45 mouse cellular contexts compared by ENCODE assay signal in the genomic region with DNA sequence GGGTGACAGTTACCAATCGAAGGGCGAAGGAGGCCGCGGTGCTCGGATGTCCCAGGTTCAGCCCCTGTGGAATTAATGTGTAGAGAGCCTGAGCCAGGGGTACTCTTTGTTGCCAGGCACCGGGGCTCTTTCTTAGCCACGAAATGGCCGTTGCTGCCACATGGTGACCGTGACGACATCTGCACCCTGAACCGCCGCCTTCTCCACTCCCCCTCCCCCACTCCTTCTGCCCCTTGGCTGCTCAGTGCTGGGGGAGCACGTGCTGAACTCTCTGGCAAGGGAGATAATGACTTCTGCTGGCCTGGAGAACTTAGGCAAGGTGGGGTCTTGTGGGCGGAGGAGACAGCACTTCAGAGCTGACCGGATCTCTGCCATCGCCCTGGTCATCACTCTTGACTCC. TPM values are rescaled to one million over a fixed set of nuclear protein-coding genes. Genes with fewer than 3 reads are reported as not detected.
"Had no signal": no experiment of that assay in that cellular context is flagged by ENCODE, and none has a peak within 500 bp of the region (broad histone marks: within the 10 kb centered on the region; RNA-seq: fewer than 3 reads in every experiment).

No protein-coding gene starts in this region.

- H3K27ac ChIP-seq: left cerebral cortex, adult 2 months; limb, embryonic 10.5 days; limb, embryonic 12.5 days; limb, embryonic 13.5 days; limb, embryonic 15.5 days; liver, embryonic 12.5 days; liver, embryonic 13.5 days; liver, embryonic 14.5 days; liver, embryonic 15.5 days; lung, embryonic 15.5 days; macrophage; midbrain, embryonic 12.5 days; midbrain, embryonic 13.5 days; midbrain, embryonic 15.5 days had no signal

- H3K27me3 ChIP-seq: limb, embryonic 12.5 days; limb, embryonic 13.5 days; limb, embryonic 15.5 days; liver, embryonic 12.5 days; liver, embryonic 13.5 days; liver, embryonic 15.5 days; lung, embryonic 15.5 days; megakaryocyte, embryonic 14.5 days; midbrain, embryonic 12.5 days; midbrain, embryonic 13.5 days; midbrain, embryonic 15.5 days had no signal

- H3K4me1 ChIP-seq: limb, embryonic 10.5 days; limb, embryonic 12.5 days; limb, embryonic 13.5 days; limb, embryonic 15.5 days; liver, embryonic 12.5 days; liver, embryonic 13.5 days; liver, embryonic 15.5 days; lung, embryonic 15.5 days; megakaryocyte, embryonic 14.5 days; midbrain, embryonic 10.5 days; midbrain, embryonic 15.5 days had no signal

- H3K36me3 ChIP-seq: limb, embryonic 10.5 days; limb, embryonic 12.5 days; limb, embryonic 13.5 days; limb, embryonic 15.5 days; liver, embryonic 12.5 days; liver, embryonic 13.5 days; liver, embryonic 15.5 days; lung, embryonic 15.5 days; midbrain, embryonic 10.5 days; midbrain, embryonic 12.5 days; midbrain, embryonic 13.5 days; midbrain, embryonic 15.5 days had no signal

- H3K4me3 ChIP-seq: left cerebral cortex, adult 2 months; limb, embryonic 10.5 days; limb, embryonic 12.5 days; limb, embryonic 13.5 days; limb, embryonic 15.5 days; liver, embryonic 12.5 days; liver, embryonic 13.5 days; liver, embryonic 15.5 days; lung, embryonic 15.5 days; megakaryocyte, embryonic 14.5 days; midbrain, embryonic 10.5 days; midbrain, embryonic 12.5 days; midbrain, embryonic 13.5 days; midbrain, embryonic 15.5 days; myocyte had no signal

- DNase-seq: liver; liver, embryonic 13.5 days; liver, postnatal 0 days; lung, adult 18-20 months; lung, adult 2 months; lung, embryonic 14.5 days; lung, postnatal 10 days; lung, postnatal 14 days; lung, postnatal 36 days; lung, postnatal 4 days; midbrain, embryonic 14.5 days had no signal

RNA-seq across cellular contexts. Expression of a gene that starts 47.7 kb away (rescaled TPM):
- total RNA-seq: left cerebral cortex, adult 18-20 months; left cerebral cortex, adult 2 months; left cerebral cortex, adult 8-10 months; left cerebral cortex, postnatal 10 days; left cerebral cortex, postnatal 25 days; left cerebral cortex, postnatal 36 days; liver, adult 2 months; megakaryocyte progenitor cell, adult 5-6 weeks; megakaryocyte, adult 5-6 weeks; megakaryocyte-erythroid progenitor cell, adult 5-6 weeks; midbrain, postnatal 0 days; monocyte, adult 5-6 weeks had no signal
- polyA plus RNA-seq: limb, embryonic 10.5 days; limb, embryonic 11.5 days; limb, embryonic 12.5 days; limb, embryonic 13.5 days; limb, embryonic 14.5 days; limb, embryonic 15.5 days; liver, adult 2 months; liver, embryonic 11.5 days; liver, embryonic 12.5 days; liver, embryonic 13.5 days; liver, embryonic 14.5 days; liver, embryonic 15.5 days; liver, embryonic 16.5 days; liver, postnatal 0 days; lung, embryonic 14.5 days; lung, embryonic 15.5 days; lung, embryonic 16.5 days; lung, postnatal 0 days; macrophage; midbrain, embryonic 10.5 days; midbrain, embryonic 12.5 days; midbrain, embryonic 13.5 days; midbrain, embryonic 14.5 days; midbrain, embryonic 15.5 days; midbrain, embryonic 16.5 days; midbrain, postnatal 0 days; myocyte had no signal
